Mouse (Mus musculus): ENCODE measurements around the gene Cdk1. TPM values are rescaled to one million over a fixed set of nuclear protein-coding genes. Genes with fewer than 3 reads are reported as not detected.
"Not testable (repeated sequence)": the region's sequence is repeated elsewhere in the genome, so short reads cannot be mapped to it uniquely, and the experiment has no call there.

Cdk1 gene
- polyA plus RNA-seq, 1 experiment from 2014 or later, result 297 TPM

DNA sequence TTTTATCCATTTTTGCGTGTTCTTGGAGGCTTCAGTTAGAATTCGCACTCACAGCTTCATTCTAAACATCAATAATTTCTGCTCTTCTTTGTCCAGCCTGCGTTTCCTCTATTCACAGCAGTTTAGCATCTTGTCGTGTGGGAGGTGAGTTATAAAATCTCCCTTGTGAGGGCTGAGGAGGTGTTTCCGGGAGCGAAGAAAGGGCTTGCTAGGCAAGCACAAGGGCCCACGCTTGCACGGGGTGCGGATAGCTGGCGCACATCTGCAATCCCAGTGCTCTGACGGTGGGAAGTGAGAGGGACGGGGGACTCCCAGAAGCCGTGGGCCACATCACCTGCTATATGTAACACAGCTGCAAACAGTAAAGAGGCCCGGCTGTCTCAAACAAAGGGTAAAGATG, 19.3 kb upstream of the Cdk1 start:
- no peaks in the 10 kb centered on the region for H3K27me3 ChIP-seq
- no peak overlapping the region for H3K9ac ChIP-seq (replicated peaks)
- H3K36me3 ChIP-seq, result no peaks in the 10 kb centered on the region
- H3K4me3 ChIP-seq, result no peak overlapping the region
- no peaks in the 10 kb centered on the region for H3K9me3 ChIP-seq
- ATAC-seq (ENCODE audit: low FRiP score, low read depth), result no peak
- no peaks in the 10 kb centered on the region for H3K4me1 ChIP-seq
- no peak overlapping the region for H3K27ac ChIP-seq (replicated peaks)
- no peak overlapping the region for H3K4me2 ChIP-seq (replicated peaks)
- WGBS, result 91% methylated on average over 14 of the region's 14 CpGs

DNA sequence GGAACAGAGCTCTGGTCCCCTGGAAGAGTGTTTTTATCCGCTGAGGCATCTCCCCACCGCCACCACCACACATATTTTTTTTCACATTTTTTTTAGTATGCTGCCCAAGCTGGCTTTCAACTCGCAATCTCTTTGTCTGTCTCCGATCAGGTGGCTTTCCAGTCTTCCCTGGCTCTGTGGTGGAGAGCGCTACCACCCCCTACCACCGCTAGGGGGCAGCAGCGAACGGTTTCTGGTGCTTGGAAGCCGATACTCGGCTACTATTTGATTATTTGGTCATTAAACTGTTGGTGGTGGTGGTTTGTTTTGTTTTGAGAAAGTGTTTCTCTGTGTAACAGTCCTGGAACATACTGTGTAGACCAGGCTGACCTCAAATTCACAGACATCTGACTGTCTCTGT, 18.7 kb upstream of the Cdk1 start:
- Histone ChIP-seq H3K27ac (replicated peaks) (no peak overlapping the region), H3K36me3 (no peaks in the 10 kb centered on the region), H3K4me3 (no peak overlapping the region), H3K4me1 (no peaks in the 10 kb centered on the region), H3K27me3 (no peaks in the 10 kb centered on the region), H3K4me2 (replicated peaks) (no peak overlapping the region), H3K9ac (replicated peaks) (no peak overlapping the region), H3K9me3 (no peaks in the 10 kb centered on the region)
- no peak for ATAC-seq (ENCODE audit: low FRiP score, low read depth)
- 14% methylated on average over 10 of the region's 10 CpGs for WGBS

DNA sequence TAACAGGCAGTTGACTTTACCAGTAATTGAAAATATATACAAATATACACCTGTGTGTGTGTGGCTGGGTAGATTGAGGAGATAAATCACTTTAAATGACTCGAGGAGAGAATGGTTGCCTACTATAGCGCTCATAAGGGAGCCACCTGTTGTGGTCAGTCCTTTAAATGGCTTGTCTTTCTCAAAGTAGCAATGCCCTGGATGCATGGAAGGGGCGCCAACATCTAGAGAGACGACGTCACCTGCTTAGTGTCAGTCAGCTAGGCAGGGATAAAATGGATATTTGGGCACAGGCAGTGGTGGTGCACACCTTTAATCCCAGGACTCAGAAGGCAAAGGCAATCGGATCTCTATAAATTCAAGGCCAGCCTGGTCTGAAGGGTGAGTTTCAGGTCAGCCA, 16.6 kb upstream of the Cdk1 start:
- WGBS, result 88% methylated on average over 6 of the region's 6 CpGs
- no peak for ATAC-seq (ENCODE audit: low FRiP score, low read depth)

GRCm38 (mm10) chr10:69366877-69367387, 14.2 kb upstream of the Cdk1 start:
- 87% methylated on average over 13 of the region's 13 CpGs for WGBS
- H3K36me3 ChIP-seq, result no peaks in the 10 kb centered on the region
- no peaks in the 10 kb centered on the region for H3K9me3 ChIP-seq
- H3K4me2 ChIP-seq (replicated peaks), result no peak overlapping the region
- H3K4me1 ChIP-seq, result no peaks in the 10 kb centered on the region
- ATAC-seq (ENCODE audit: low FRiP score, low read depth), result no peak
- H3K9ac ChIP-seq (replicated peaks), result no peak overlapping the region
- H3K27me3 ChIP-seq, result no peaks in the 10 kb centered on the region
- no peak overlapping the region for H3K4me3 ChIP-seq
- no peak overlapping the region for H3K27ac ChIP-seq (replicated peaks)

More for the DNA sequence above, 16.6 kb upstream of the Cdk1 start:
- Histone ChIP-seq H3K9me3 (no peaks in the 10 kb centered on the region), H3K4me1 (no peaks in the 10 kb centered on the region), H3K4me2 (replicated peaks) (no peak overlapping the region), H3K27me3 (no peaks in the 10 kb centered on the region), H3K4me3 (no peak overlapping the region), H3K9ac (replicated peaks) (no peak overlapping the region), H3K36me3 (no peaks in the 10 kb centered on the region), H3K27ac (replicated peaks) (no peak overlapping the region)

DNA sequence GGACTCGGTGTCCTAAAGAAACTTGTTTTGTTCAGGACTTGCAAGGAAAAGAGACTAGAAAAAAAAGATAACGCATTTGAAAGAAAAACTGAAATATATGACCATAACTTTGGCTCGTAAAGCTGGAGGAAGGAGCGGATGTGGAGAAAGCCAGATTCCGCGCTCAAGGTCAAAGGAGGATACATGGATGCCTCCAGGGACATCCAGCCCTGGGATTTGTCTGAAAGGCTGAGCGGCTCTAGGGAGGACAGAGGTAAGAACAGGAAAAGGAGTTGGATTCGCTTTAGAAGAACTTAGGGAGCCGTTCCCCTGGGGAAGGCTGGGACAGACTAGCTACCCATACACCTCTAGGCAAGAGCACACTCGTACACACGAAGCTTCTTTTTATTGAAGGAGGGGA, 13.5 kb upstream of the Cdk1 start:
- H3K27ac ChIP-seq (replicated peaks), result no peak overlapping the region
- H3K4me2 ChIP-seq (replicated peaks), result no peak overlapping the region
- 86% methylated on average over 11 of the region's 11 CpGs for WGBS
- H3K9ac ChIP-seq (replicated peaks), result no peak overlapping the region
- H3K9me3 ChIP-seq, result no peaks in the 10 kb centered on the region
- no peak overlapping the region for H3K4me3 ChIP-seq
- no peaks in the 10 kb centered on the region for H3K27me3 ChIP-seq
- ATAC-seq (ENCODE audit: low FRiP score, low read depth), result no peak
- no peaks in the 10 kb centered on the region for H3K36me3 ChIP-seq
- H3K4me1 ChIP-seq, result no peaks in the 10 kb centered on the region

DNA sequence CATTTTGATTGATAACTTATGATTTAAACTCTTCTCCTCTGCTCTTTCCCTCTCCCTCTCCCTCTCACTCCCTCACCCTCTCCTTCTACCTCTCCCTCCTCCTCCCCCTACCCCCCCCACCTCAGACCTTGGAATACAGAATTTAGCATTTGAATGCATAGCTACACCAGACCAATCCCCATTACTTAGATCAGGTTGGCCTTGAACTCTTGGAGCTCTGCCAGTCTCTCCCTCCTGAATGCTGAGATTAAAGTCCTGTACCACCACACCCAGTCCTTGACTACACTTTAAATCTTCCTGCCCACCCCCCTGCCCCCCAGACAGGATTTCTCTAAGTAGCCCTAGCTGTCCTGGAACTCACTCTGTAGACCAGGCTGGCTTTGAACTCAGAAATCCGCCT, 6.9 kb upstream of the Cdk1 start:
- H3K4me2 ChIP-seq (replicated peaks), result no peak overlapping the region
- H3K4me3 ChIP-seq, result no peak overlapping the region
- no peak overlapping the region for H3K27ac ChIP-seq (replicated peaks)
- 95% methylated on average over 1 of the region's 1 CpGs for WGBS
- H3K4me1 ChIP-seq, result no peaks in the 10 kb centered on the region
- H3K9ac ChIP-seq (replicated peaks), result no peak overlapping the region
- no peaks in the 10 kb centered on the region for H3K9me3 ChIP-seq
- H3K27me3 ChIP-seq, result no peaks in the 10 kb centered on the region
- H3K36me3 ChIP-seq, result no peaks in the 10 kb centered on the region
- ATAC-seq (ENCODE audit: low FRiP score, low read depth), result no peak

DNA sequence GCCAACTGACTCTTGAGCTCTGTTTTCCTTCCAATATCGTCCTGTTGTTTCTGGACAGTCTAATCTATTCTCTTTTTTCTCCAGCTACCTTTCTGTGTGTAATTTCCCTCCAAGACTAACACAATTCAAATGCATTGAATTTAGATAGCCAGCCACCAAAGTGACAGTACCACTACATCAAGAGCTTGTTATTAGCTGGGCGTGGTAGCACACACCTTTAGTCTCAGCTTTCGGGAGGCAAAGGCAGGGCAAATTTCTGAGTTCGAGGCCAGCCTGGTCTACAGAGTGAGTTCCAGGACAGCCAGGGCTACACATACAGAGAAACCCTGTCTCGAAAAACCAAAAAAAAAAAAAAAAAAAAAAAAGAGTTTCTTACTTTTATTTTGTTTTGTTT, 345 bp upstream of the Cdk1 start:
- H3K9ac ChIP-seq (replicated peaks); H3K27me3 ChIP-seq; H3K27ac ChIP-seq (replicated peaks); H3K9me3 ChIP-seq: not testable (repeated sequence)
- Histone ChIP-seq H3K36me3 (peaks cover 23% of the 10 kb centered on the region; the same call in 1 of the 2 replicates), H3K4me3 (peak overlapping the region; percentile 78), H3K4me1 (peaks cover 36% of the 10 kb centered on the region), H3K4me2 (replicated peaks) (peak overlapping the region; percentile 88)
- ATAC-seq (ENCODE audit: low FRiP score, low read depth), result peak; percentile 19; the same call in 1 of the 2 replicates
- whole genome bisulfite sequencing, result 38% methylated on average over 5 of the region's 5 CpGs

- peak overlapping the region; percentile 65; the same call in 1 of the 2 replicates for H3K27ac ChIP-seq (replicated peaks)
- H3K9ac ChIP-seq (replicated peaks), result peak overlapping the region; percentile 86
- H3K27me3 ChIP-seq, result no peaks in the 10 kb centered on the region
- WGBS, result 1% methylated on average over 11 of the region's 11 CpGs
- peaks cover 36% of the 10 kb centered on the region for H3K4me1 ChIP-seq
- H3K4me3 ChIP-seq, result peak overlapping the region; percentile 78
- ATAC-seq (ENCODE audit: low FRiP score, low read depth), result no peak
- H3K9me3 ChIP-seq, result no peaks in the 10 kb centered on the region
- peak overlapping the region; percentile 88 for H3K4me2 ChIP-seq (replicated peaks)
- peaks cover 34% of the 10 kb centered on the region for H3K36me3 ChIP-seq
These were observed 911 bp downstream of the Cdk1 start for GRCm38 (mm10) chr10:69351842-69352211.

DNA sequence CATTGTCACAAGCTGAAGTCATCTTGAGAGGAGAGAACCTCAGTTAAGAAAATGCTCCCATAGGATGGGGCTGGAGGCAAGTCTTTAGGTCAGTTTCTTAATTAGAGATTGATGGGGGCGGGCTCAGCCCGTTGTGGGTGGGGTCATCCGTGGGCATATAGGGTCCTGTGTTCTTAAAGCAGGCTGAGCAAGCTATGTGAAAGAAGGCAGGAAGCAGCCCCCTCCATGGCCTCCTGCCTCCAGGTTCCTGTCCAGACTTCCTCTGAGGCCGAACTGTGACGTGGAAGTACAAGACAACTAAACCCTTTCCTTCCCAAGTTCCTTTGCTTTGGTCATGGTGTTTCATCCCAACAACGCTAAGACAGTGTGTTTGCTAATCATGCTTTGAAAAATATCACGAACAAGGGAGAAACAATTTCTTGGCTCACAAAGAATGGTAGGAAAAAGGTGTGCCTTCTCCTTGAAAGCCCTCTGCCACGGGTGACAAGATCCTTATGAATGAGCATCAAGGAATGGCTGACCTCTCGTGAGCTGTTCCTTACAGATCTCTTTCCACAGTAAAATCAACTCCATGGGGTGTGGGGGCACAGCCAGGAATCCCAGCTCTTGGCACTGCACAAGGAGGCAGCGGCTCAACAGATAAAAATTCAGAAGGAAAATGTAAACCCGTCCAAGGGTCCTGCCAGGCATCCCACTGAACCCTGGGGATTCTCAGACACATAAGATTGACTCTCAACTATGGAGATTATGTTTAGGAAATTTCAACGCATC, 1.5 kb downstream of the Cdk1 start:
- 23% methylated on average over 12 of the region's 12 CpGs for WGBS
- peaks cover 36% of the 10 kb centered on the region for H3K4me1 ChIP-seq

DNA sequence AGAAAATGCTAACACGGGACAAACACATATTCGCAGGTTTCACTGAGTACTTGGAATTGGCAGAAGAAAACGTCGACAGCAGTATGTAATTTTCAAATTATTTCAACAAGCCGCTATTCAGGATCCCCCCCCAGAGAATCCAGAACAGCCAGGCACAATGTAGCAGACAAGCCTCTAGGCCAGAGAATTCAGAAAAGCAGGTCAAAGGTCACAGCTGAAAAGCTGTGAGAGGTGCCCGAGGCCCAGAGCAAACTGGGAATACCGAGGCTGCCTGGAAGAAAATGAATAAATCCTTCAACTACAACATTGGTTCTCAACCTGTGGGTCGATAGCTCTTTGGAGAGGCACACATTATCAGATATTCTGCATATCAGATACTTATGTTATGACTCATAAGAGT, 4.5 kb downstream of the Cdk1 start:
- Histone ChIP-seq H3K9me3 (no peaks in the 10 kb centered on the region), H3K9ac (replicated peaks) (no peak overlapping the region), H3K4me2 (replicated peaks) (no peak overlapping the region), H3K4me1 (peaks cover 36% of the 10 kb centered on the region), H3K4me3 (no peak overlapping the region), H3K27ac (replicated peaks) (no peak overlapping the region), H3K36me3 (peaks cover 68% of the 10 kb centered on the region), H3K27me3 (no peaks in the 10 kb centered on the region)
- 68% methylated on average over 8 of the region's 8 CpGs for WGBS
- no peak for ATAC-seq (ENCODE audit: low FRiP score, low read depth)

More for the DNA sequence above, 1.5 kb downstream of the Cdk1 start:
- H3K9ac ChIP-seq (replicated peaks), result peak overlapping the region; percentile 86
- peaks cover 40% of the 10 kb centered on the region for H3K36me3 ChIP-seq
- peak overlapping the region; percentile 78 for H3K4me3 ChIP-seq
- H3K27me3 ChIP-seq, result no peaks in the 10 kb centered on the region
- H3K27ac ChIP-seq (replicated peaks), result no peak overlapping the region
- peak overlapping the region; percentile 88 for H3K4me2 ChIP-seq (replicated peaks)
- H3K9me3 ChIP-seq, result no peaks in the 10 kb centered on the region
- ATAC-seq (ENCODE audit: low FRiP score, low read depth), result no peak

GRCm38 (mm10) chr10:69342328-69342727, 10.4 kb downstream of the Cdk1 start:
- no peak for ATAC-seq (ENCODE audit: low FRiP score, low read depth)
- WGBS, result 96% methylated on average over 9 of the region's 9 CpGs
- Histone ChIP-seq H3K27ac (replicated peaks) (no peak overlapping the region), H3K4me1 (no peaks in the 10 kb centered on the region), H3K36me3 (peaks cover 93% of the 10 kb centered on the region), H3K4me3 (no peak overlapping the region), H3K4me2 (replicated peaks) (no peak overlapping the region), H3K9ac (replicated peaks) (no peak overlapping the region), H3K27me3 (no peaks in the 10 kb centered on the region), H3K9me3 (no peaks in the 10 kb centered on the region)

- Histone ChIP-seq H3K36me3 (peaks cover 93% of the 10 kb centered on the region), H3K9me3 (no peaks in the 10 kb centered on the region), H3K9ac (replicated peaks) (no peak overlapping the region), H3K4me2 (replicated peaks) (no peak overlapping the region), H3K27ac (replicated peaks) (no peak overlapping the region), H3K4me1 (no peaks in the 10 kb centered on the region), H3K4me3 (no peak overlapping the region), H3K27me3 (no peaks in the 10 kb centered on the region)
- no peak for ATAC-seq (ENCODE audit: low FRiP score, low read depth)
- 81% methylated on average over 6 of the region's 6 CpGs for WGBS
These were observed 11.0 kb downstream of the Cdk1 start for GRCm38 (mm10) chr10:69341570-69342227.

Data from midbrain, embryonic 12.5 days (tissue).